Mouse (Mus musculus): Measurements from ENCODE around the gene B4gat1. TPM values are rescaled to one million over a fixed set of nuclear protein-coding genes. Genes with fewer than 3 reads are reported as not detected.
A peak's percentile ranks its signal among the peaks of the same experiment; 100 is the strongest.

B4gat1 gene
- polyA plus RNA-seq, 1 experiment from 2014 or later, result 47.2 TPM

DNA sequence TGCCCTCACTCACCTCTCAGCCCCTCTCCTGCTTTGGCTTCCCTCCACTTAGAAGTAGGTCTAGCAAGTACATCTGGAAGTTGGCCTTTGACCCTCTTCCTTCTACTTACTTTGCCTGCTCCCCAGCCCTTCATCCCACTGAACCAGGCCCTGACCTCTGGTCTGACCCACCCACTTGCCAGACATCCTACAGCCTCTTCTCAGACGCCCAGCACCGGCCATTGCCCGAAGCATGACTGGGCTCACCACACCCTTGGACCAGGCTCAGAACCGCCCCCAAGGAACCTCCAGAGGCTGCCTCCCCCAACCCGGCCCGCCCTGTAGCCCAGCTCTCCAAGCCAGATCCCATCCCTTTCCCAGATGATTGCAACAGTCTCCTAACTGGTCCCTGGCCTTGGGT, 23.8 kb downstream of the B4gat1 start:
- no peak for ATAC-seq (ENCODE audit: insufficient number of reproducible peaks, low FRiP score, low TSS enrichment, low read depth)
- WGBS, result 55% methylated on average over 6 of the region's 6 CpGs
- H3K9ac ChIP-seq, result no peak overlapping the region

DNA sequence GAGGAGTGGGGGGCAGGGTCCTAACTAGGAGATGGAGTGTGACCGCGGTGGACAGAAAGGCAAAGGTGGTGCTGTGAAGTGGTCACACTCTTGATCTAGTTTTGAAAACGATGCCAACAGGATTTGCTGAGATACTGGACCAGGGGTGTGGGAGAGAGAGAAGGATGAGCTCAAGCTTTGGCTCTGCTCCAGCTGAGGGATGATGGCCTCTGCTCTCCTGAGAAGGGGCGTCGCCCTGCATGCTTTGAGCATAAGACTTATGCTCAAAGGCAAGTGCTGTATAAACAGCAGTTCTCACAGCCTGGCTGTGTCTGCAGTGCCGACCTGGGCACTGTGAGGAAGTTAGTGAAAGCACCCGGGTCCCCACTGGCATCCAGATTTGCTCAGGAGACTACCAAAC, 26.5 kb downstream of the B4gat1 start:
- peaks cover 73% of the 10 kb centered on the region for H3K4me1 ChIP-seq
- H3K9me3 ChIP-seq (replicated peaks), result no peaks in the 10 kb centered on the region
- no peak for ATAC-seq (ENCODE audit: insufficient number of reproducible peaks, low FRiP score, low TSS enrichment, low read depth)
- no peak overlapping the region for H3K9ac ChIP-seq
- H3K27ac ChIP-seq (replicated peaks), result 0 out of 2 replicates have a peak overlapping the region, but pooled peaks have one; percentile 17
- no peak overlapping the region for H3K4me2 ChIP-seq (replicated peaks)
- 55% methylated on average over 7 of the region's 7 CpGs for WGBS
- no peaks in the 10 kb centered on the region for H3K36me3 ChIP-seq
- H3K27me3 ChIP-seq, result peaks cover 6% of the 10 kb centered on the region
- H3K4me3 ChIP-seq (replicated peaks), result no peak overlapping the region

More for the DNA sequence above, 23.8 kb downstream of the B4gat1 start:
- no peaks in the 10 kb centered on the region for H3K9me3 ChIP-seq (replicated peaks)
- no peaks in the 10 kb centered on the region for H3K27me3 ChIP-seq
- no peak overlapping the region for H3K4me3 ChIP-seq (replicated peaks)
- H3K4me1 ChIP-seq, result peaks cover 63% of the 10 kb centered on the region
- H3K27ac ChIP-seq (replicated peaks), result no peak overlapping the region
- H3K36me3 ChIP-seq, result no peaks in the 10 kb centered on the region
- no peak overlapping the region for H3K4me2 ChIP-seq (replicated peaks)

DNA sequence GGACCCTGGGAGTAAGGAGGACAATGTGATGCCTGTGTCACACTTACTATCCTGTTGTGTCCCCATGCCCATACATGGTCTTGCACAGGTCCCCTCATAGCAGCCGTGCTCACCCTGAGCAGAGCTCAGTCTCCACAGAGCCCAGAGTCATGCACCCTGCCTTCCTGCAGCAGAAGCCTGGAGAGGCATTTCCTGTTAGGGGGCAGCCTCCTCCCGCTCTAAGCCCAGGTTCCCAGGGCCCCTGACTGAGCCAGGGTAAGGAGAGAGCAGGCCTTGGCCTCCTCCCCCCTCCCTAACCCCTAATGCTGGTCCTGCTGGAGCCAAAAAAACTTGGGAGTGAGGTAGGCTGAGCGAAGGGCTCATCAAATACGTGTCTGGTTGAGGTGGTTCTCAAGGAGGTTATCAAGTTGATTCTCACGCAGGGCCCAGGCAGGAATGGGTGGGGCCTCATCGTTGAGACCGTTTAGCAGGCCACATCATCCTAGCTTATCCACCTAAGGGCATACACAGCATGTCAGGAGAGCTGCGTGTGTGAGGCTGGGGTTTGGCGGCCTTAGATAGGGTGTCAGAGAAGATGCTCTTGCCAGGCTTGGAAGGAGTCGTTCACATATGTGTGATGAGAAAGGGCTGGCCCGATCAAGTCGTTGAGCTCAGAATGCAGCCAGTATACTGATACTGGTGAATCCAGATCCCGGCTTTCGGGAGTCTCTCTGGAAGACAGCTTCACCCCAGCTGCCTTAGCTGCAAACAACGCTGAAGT, 28.6 kb downstream of the B4gat1 start:
- peaks cover 75% of the 10 kb centered on the region for H3K4me1 ChIP-seq
- peaks cover 6% of the 10 kb centered on the region for H3K27me3 ChIP-seq
- H3K36me3 ChIP-seq, result no peaks in the 10 kb centered on the region
- WGBS, result 5% methylated on average over 15 of the region's 15 CpGs
- H3K9me3 ChIP-seq (replicated peaks), result no peaks in the 10 kb centered on the region
- no peak for ATAC-seq (ENCODE audit: insufficient number of reproducible peaks, low FRiP score, low TSS enrichment, low read depth)
- H3K27ac ChIP-seq (replicated peaks), result peak overlapping the region; percentile 92
- H3K4me3 ChIP-seq (replicated peaks), result peak overlapping the region; percentile 70
- H3K4me2 ChIP-seq (replicated peaks), result peak overlapping the region; percentile 82
- no peak overlapping the region for H3K9ac ChIP-seq

DNA sequence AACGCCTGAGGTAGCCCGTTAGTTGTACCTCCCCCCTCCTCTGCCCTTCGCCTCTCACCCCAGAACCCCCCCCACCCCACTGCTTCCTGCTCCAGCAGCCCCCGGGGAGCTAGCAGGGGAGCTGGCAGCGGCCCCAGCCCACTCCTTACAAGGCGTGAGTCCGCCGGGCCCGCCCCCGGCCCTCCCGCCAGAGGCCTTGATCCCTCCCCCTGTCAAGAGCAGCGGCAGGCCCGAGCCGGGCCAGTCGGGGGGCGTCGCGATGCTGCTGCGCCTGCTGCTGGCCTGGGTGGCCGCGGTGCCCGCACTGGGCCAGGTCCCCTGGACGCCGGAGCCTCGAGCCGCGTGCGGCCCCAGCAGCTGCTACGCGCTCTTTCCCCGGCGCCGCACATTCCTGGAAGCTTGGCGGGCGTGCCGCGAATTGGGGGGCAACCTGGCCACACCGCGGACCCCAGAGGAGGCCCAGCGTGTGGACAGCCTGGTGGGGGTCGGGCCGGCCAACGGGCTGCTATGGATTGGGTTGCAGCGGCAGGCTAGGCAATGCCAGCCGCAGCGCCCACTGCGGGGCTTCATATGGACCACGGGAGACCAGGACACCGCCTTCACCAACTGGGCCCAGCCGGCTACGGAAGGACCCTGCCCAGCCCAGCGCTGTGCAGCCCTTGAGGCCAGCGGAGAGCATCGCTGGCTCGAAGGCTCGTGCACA, 29.4 kb downstream of the B4gat1 start, which contains the start of gene Cd248:
Gene Cd248, plus strand, starts transcription at position 212 of the 703 bp plus-strand sequence.
- WGBS, result under 1% methylated on average over 40 of the region's 56 CpGs
- Histone ChIP-seq H3K4me3 (replicated peaks) (peak within 1 kb of the TSS; percentile 70), H3K4me1 (peaks cover 74% of the 10 kb centered on the region), H3K9ac (peak within 1 kb of the TSS; percentile 88), H3K4me2 (replicated peaks) (peak within 1 kb of the TSS; percentile 82), H3K27me3 (peaks cover 6% of the 10 kb centered on the region), H3K36me3 (no peaks in the 10 kb centered on the region), H3K27ac (replicated peaks) (peak within 1 kb of the TSS; percentile 92), H3K9me3 (replicated peaks) (no peaks in the 10 kb centered on the region)
- ATAC-seq (ENCODE audit: insufficient number of reproducible peaks, low FRiP score, low TSS enrichment, low read depth), result peak; percentile 78

DNA sequence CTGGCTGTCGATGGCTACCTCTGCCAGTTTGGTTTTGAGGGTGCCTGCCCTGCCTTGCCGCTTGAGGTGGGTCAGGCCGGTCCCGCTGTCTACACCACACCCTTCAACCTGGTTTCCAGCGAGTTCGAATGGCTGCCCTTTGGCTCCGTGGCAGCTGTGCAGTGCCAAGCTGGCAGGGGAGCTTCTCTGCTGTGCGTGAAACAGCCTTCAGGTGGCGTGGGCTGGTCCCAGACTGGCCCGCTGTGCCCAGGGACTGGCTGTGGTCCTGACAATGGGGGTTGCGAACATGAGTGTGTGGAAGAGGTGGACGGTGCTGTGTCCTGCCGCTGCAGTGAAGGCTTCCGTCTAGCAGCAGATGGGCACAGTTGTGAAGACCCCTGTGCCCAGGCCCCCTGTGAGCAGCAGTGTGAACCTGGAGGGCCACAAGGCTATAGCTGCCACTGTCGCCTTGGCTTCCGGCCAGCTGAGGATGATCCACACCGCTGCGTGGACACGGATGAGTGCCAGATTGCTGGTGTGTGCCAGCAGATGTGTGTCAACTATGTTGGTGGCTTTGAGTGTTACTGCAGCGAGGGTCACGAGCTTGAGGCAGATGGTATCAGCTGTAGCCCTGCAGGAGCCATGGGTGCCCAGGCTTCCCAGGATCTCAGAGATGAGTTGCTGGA, 30.1 kb downstream of the B4gat1 start:
- Histone ChIP-seq H3K4me2 (replicated peaks) (peak overlapping the region; percentile 82), H3K27ac (replicated peaks) (peak overlapping the region; percentile 92), H3K4me1 (peaks cover 75% of the 10 kb centered on the region), H3K9me3 (replicated peaks) (no peaks in the 10 kb centered on the region), H3K36me3 (no peaks in the 10 kb centered on the region), H3K9ac (peak overlapping the region; percentile 88), H3K4me3 (replicated peaks) (peak overlapping the region; percentile 70), H3K27me3 (peaks cover 6% of the 10 kb centered on the region)
- 25% methylated on average over 21 of the region's 21 CpGs for WGBS
- ATAC-seq (ENCODE audit: insufficient number of reproducible peaks, low FRiP score, low TSS enrichment, low read depth), result no peak

DNA sequence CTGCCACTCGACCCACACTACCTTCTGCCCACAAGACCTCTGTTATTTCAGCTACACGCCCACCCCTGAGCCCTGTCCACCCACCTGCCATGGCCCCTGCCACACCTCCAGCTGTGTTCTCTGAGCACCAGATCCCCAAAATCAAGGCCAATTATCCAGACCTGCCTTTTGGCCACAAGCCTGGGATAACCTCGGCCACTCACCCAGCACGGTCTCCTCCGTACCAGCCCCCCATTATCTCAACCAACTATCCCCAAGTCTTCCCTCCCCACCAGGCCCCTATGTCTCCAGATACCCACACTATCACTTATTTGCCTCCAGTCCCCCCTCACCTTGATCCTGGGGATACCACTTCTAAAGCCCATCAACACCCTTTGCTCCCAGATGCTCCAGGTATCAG, 30.9 kb downstream of the B4gat1 start:
- peak overlapping the region; percentile 70 for H3K4me3 ChIP-seq (replicated peaks)
- H3K27ac ChIP-seq (replicated peaks), result peak overlapping the region; percentile 98
- H3K9me3 ChIP-seq (replicated peaks), result no peaks in the 10 kb centered on the region
- H3K4me2 ChIP-seq (replicated peaks), result peak overlapping the region; percentile 82
- H3K36me3 ChIP-seq, result no peaks in the 10 kb centered on the region
- WGBS, result 73% methylated on average over 5 of the region's 5 CpGs
- peaks cover 74% of the 10 kb centered on the region for H3K4me1 ChIP-seq
- H3K9ac ChIP-seq, result peak overlapping the region; percentile 88
- peaks cover 6% of the 10 kb centered on the region for H3K27me3 ChIP-seq
- no peak for ATAC-seq (ENCODE audit: insufficient number of reproducible peaks, low FRiP score, low TSS enrichment, low read depth)

DNA sequence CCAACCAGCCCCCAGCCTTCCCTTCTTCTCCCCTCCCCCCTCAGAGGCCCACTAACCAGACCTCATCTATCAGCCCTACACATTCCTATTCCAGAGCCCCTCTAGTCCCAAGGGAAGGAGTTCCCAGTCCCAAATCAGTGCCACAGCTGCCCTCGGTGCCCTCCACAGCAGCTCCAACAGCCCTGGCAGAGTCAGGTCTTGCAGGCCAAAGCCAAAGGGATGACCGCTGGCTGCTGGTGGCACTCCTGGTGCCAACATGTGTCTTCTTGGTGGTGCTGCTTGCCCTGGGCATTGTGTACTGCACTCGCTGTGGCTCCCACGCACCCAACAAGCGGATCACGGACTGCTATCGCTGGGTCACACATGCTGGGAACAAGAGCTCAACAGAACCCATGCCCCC, 31.4 kb downstream of the B4gat1 start:
- Histone ChIP-seq H3K4me2 (replicated peaks) (peak overlapping the region; percentile 82), H3K27me3 (peaks cover 6% of the 10 kb centered on the region), H3K36me3 (no peaks in the 10 kb centered on the region), H3K9me3 (replicated peaks) (no peaks in the 10 kb centered on the region), H3K27ac (replicated peaks) (peak overlapping the region; percentile 98), H3K9ac (peak overlapping the region; percentile 7; the same call in 1 of the 2 replicates), H3K4me1 (peaks cover 69% of the 10 kb centered on the region), H3K4me3 (replicated peaks) (peak overlapping the region; percentile 70)
- no peak for ATAC-seq (ENCODE audit: insufficient number of reproducible peaks, low FRiP score, low TSS enrichment, low read depth)
- WGBS, result 77% methylated on average over 7 of the region's 7 CpGs

DNA sequence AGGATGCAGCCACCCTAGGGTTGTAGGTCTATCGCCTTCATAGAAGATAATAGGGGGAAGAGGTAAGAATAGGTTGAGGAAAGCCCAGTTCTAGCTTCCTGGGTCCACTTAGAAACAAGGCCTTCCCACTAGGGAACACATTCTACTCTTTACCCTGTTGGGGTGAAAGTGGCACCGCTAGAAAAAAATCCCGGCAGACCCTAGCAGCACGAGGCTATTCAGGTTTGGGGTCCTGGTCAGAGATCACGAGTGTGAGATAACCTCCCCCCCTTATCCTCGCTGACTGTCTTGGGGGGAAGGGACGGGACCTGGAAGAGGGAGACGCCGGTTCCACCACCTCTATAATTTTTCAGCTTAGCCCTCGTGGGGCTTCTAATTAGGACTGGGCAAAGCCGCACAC, 32.5 kb downstream of the B4gat1 start:
- H3K9me3 ChIP-seq (replicated peaks), result no peaks in the 10 kb centered on the region
- H3K4me3 ChIP-seq (replicated peaks), result peak overlapping the region; percentile 70
- no peak for ATAC-seq (ENCODE audit: insufficient number of reproducible peaks, low FRiP score, low TSS enrichment, low read depth)
- H3K4me1 ChIP-seq, result peaks cover 62% of the 10 kb centered on the region
- peak overlapping the region; percentile 98 for H3K27ac ChIP-seq (replicated peaks)
- WGBS, result 11% methylated on average over 11 of the region's 11 CpGs
- peak overlapping the region; percentile 22; the same call in 1 of the 2 replicates for H3K9ac ChIP-seq
- H3K36me3 ChIP-seq, result no peaks in the 10 kb centered on the region
- H3K4me2 ChIP-seq (replicated peaks), result peak overlapping the region; percentile 82
- H3K27me3 ChIP-seq, result peaks cover 6% of the 10 kb centered on the region

DNA sequence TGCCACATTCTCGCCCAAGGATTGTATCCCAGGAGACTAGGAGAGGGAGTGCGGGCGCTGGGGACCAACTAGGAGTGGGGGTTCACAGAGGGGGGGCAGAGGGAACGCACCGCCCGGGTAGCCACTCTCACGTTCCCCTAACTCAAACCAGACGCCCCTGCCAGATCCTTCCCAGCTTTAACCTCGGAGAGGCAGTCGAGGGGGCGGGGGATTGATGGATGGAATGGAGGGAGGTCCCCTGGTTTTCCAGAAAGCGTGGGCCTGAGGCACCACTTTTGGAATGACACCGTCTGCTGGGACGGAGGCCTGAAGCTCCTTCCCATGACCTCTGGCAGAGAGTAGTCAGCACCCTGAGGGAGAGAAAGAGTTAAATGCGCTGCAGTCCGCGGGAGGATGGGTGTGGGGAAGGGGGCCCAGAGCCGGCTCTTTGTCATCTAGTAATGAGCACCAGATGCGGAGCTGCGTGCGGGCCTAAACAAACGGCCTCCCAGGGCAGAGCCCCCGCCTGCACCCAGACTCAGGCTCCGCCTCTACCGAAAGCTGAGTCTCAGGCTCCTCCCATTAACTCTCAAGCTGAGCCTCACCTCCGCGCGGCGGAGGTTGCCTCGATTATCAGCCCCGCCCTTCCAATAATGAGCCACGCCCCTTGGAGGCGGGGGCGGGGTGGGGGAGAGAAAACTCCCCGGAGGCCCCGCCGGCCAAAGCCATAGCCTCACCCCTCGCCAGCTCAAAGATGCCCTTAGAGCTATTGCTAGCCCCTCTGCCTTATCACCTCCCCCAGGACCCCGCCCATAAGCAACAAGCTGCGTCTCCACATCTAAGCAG, 33.1 kb downstream of the B4gat1 start:
- peak; percentile 90 for ATAC-seq (ENCODE audit: insufficient number of reproducible peaks, low FRiP score, low TSS enrichment, low read depth)
- H3K9me3 ChIP-seq (replicated peaks), result no peaks in the 10 kb centered on the region

DNA sequence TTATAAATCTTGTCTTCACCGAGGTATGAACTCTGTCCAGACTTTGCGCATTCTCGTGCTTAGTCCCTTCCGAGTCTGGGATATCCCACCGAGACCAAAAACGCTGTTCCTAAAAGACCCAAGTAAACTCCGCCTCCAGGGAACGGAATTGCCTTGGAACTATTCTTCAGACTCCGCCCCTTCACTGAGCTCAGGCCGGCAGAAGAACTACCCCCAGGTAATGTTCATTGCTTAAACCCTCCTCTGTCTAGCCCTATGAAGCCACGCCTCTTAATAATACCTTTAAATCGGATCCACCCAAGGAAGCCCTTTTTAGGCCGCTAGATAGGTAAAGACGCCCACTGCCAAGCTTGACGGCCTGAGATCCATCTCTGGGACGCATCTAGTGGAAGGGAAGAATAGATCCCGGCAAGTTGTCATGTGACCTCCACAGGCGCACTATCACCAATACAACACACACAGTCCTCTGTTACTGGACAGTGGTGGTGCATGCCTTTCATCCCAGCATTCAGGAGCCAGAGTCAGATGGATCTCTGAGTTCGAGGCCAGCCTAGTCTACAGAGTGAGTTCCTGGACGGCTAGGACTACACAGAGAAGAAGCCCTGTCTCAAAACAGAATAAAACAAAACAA, 33.9 kb downstream of the B4gat1 start:
- Histone ChIP-seq H3K9me3 (replicated peaks) (no peaks in the 10 kb centered on the region), H3K27ac (replicated peaks) (peak overlapping the region; percentile 98), H3K27me3 (peaks cover 6% of the 10 kb centered on the region), H3K4me3 (replicated peaks) (peak overlapping the region; percentile 70), H3K4me1 (peaks cover 53% of the 10 kb centered on the region), H3K9ac (peak overlapping the region; percentile 31), H3K4me2 (replicated peaks) (peak overlapping the region; percentile 82), H3K36me3 (no peaks in the 10 kb centered on the region)
- 2% methylated on average over 20 of the region's 20 CpGs for WGBS
- ATAC-seq (ENCODE audit: insufficient number of reproducible peaks, low FRiP score, low TSS enrichment, low read depth), result 0 out of 2 replicates have a peak, but pooled peaks have one; percentile 1

More for the DNA sequence above, 33.1 kb downstream of the B4gat1 start:
- Histone ChIP-seq H3K27ac (replicated peaks) (peak overlapping the region; percentile 98), H3K4me3 (replicated peaks) (peak overlapping the region; percentile 70), H3K4me1 (peaks cover 60% of the 10 kb centered on the region), H3K36me3 (no peaks in the 10 kb centered on the region), H3K27me3 (peaks cover 6% of the 10 kb centered on the region), H3K9ac (peak overlapping the region; percentile 31), H3K4me2 (replicated peaks) (peak overlapping the region; percentile 82)
- 1% methylated on average over 40 of the region's 40 CpGs for WGBS

All from embryonic facial prominence, embryonic 15.5 days (tissue).